Mouse (Mus musculus): ENCODE measurements around the gene Elmo1. TPM values are rescaled to one million over a fixed set of nuclear protein-coding genes. Genes with fewer than 3 reads are reported as not detected.

Elmo1 gene
- polyA plus RNA-seq, 1 experiment from 2014 or later = 9.5 TPM

- Histone ChIP-seq H3K9ac (no peak overlapping the region), H3K4me3 (no peak overlapping the region), H3K4me2 (no peak overlapping the region), H3K27ac (replicated peaks) (no peak overlapping the region), H3K4me1 (peaks cover 12% of the 10 kb centered on the region), H3K27me3 (replicated peaks) (no peaks in the 10 kb centered on the region), H3K9me3 (no peaks in the 10 kb centered on the region; the same call in 1 of the 2 replicates), H3K36me3 (no peaks in the 10 kb centered on the region)
- no peak for ATAC-seq (ENCODE audit: extremely low read depth, insufficient number of reproducible peaks, low FRiP score, low TSS enrichment)
- WGBS = 58% methylated on average over 4 of the region's 4 CpGs
Observed at GRCm38 (mm10) chr13:20372335-20372734, 281.9 kb downstream of the Elmo1 start.

DNA sequence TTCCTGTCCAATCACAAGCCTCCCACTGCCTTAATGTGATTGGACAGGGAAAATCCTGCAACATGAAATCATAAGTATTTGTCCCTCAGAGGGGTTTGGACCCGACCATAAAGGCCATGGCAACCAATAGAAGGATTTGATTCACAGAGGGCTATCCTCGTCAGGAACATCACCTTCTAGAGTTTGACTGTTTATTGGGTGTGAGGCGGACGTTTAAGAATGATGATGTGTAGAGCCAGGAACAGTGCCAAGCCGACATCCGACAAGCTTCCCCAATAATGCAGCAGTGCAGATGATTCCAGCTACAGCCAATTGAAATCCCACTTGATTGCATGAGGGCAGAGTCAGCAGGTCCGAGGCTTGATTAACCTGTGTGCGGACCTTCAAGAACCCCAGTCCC lies 288.5 kb downstream of the Elmo1 start:
- no peak overlapping the region for H3K27ac ChIP-seq (replicated peaks)
- no peaks in the 10 kb centered on the region for H3K27me3 ChIP-seq (replicated peaks)
- no peaks in the 10 kb centered on the region for H3K36me3 ChIP-seq
- ATAC-seq (ENCODE audit: extremely low read depth, insufficient number of reproducible peaks, low FRiP score, low TSS enrichment) = no peak
- H3K9ac ChIP-seq = no peak overlapping the region
- H3K4me3 ChIP-seq = no peak overlapping the region
- 69% methylated on average over 8 of the region's 8 CpGs for WGBS
- H3K4me1 ChIP-seq = 0 out of 2 replicates have a peak, but pooled peaks cover under 1% of the 10 kb centered on the region
- H3K4me2 ChIP-seq = no peak overlapping the region
- no peaks in the 10 kb centered on the region for H3K9me3 ChIP-seq

DNA sequence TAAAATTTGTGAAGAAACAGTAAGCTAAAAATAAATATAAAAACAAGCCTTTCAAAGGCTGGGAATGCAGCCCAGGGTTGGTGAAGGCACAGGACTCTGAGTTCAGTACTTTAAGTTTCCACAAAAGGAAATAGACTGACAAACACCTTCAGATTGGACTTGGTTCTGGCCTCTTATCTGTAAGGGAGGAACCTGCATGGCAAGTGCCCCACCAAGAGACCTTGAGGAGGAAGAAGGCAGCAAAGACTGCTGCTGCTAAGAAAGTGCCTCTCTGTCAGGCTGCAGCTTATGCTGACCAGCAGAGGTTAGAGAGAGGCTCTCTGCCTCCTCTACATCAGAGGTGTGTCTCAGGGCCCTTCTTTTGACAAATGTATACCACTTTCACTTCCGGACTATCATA lies 293.5 kb downstream of the Elmo1 start:
- Histone ChIP-seq H3K9me3 (no peaks in the 10 kb centered on the region), H3K27ac (replicated peaks) (no peak overlapping the region), H3K27me3 (replicated peaks) (no peaks in the 10 kb centered on the region), H3K4me1 (peaks cover 12% of the 10 kb centered on the region; the same call in 1 of the 2 replicates), H3K36me3 (no peaks in the 10 kb centered on the region), H3K9ac (no peak overlapping the region), H3K4me3 (no peak overlapping the region), H3K4me2 (no peak overlapping the region)
- 70% methylated on average over 1 of the region's 1 CpGs for WGBS
- ATAC-seq (ENCODE audit: extremely low read depth, insufficient number of reproducible peaks, low FRiP score, low TSS enrichment) = no peak

DNA sequence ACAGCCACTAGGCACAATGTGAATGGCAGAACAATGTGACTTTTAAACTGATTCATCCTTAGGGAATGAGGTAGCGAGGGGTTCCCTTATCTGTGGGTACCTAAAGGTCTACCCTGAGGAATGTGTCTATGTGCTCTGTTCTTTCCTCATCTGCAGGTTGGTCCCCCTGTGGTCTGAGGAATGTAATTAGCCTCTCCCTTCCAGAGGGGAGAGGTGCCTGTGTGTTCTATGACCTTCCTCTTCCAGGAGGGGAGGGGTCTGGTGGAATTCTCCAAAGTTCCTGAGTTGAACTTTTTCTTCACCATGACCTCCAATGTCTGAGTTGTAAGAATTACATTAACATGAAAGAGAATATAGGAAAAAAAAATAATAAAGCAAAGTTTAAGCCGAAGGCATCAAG lies 294.4 kb downstream of the Elmo1 start:
- Histone ChIP-seq H3K36me3 (no peaks in the 10 kb centered on the region), H3K27me3 (replicated peaks) (no peaks in the 10 kb centered on the region), H3K4me1 (peaks cover 12% of the 10 kb centered on the region; the same call in 1 of the 2 replicates), H3K4me2 (no peak overlapping the region), H3K27ac (replicated peaks) (no peak overlapping the region), H3K9ac (no peak overlapping the region), H3K9me3 (no peaks in the 10 kb centered on the region), H3K4me3 (no peak overlapping the region)
- no peak for ATAC-seq (ENCODE audit: extremely low read depth, insufficient number of reproducible peaks, low FRiP score, low TSS enrichment)
- 81% methylated on average over 2 of the region's 2 CpGs for WGBS

DNA sequence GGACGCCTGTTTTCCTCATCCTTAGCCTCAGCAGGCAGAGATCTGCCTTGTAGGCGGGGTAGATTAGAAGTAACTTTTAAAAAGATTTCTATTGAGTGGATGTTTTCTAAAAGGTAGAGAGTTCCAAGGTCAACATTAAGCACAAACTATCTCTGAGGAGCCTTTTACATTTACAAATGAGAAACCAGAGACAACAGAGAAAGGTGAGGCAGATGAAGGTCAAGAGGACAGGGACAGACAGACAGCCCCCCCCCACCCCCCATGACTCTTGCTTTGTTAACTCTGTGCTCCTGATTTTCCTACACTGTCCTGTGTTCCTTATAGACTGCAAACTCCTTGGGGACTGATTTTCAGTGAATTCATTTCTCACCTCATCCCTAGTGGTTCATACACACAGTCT lies 295.0 kb downstream of the Elmo1 start:
- ATAC-seq (ENCODE audit: extremely low read depth, insufficient number of reproducible peaks, low FRiP score, low TSS enrichment) = no peak
- Histone ChIP-seq H3K27me3 (replicated peaks) (no peaks in the 10 kb centered on the region), H3K9me3 (no peaks in the 10 kb centered on the region), H3K4me2 (no peak overlapping the region), H3K36me3 (no peaks in the 10 kb centered on the region), H3K4me1 (peaks cover 12% of the 10 kb centered on the region; the same call in 1 of the 2 replicates), H3K27ac (replicated peaks) (no peak overlapping the region), H3K9ac (no peak overlapping the region), H3K4me3 (no peak overlapping the region)
- 70% methylated on average over 2 of the region's 2 CpGs for WGBS

DNA sequence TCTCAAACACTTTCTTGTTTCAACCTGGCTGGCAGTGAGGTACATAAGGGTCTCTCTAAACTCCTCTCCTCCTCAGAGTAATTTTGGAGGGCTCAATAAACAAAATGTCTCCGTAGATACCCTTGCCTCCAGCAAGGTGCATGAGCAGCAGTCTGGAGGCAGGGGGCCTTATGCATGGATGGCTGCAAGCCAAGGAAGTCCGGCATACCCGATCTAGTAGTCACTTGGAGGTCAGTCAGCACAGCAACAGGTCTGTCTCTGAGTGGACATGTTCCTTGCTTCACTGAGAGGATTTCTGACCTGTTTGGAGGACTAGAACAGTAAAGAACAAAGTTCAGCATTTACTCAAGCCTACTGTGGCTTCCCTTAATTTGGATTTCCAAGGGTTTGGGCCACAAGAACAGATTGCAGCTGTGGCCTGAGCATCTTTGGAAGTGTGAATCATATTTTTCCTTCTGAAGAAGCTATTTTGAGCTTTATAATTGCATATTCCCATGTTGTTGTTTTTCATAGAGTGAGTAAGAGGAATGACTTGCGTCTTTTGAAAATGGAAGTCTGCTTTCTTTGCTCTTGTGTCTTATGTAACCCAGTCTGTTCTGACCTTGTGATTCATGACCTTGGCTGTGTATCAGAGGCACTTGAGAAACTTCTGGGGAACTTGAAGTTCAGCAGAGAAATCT lies 296.2 kb downstream of the Elmo1 start:
- ATAC-seq (ENCODE audit: extremely low read depth, insufficient number of reproducible peaks, low FRiP score, low TSS enrichment) = no peak
- Histone ChIP-seq H3K4me2 (no peak overlapping the region), H3K9me3 (no peaks in the 10 kb centered on the region), H3K27ac (replicated peaks) (no peak overlapping the region), H3K36me3 (no peaks in the 10 kb centered on the region), H3K4me1 (peaks cover 12% of the 10 kb centered on the region; the same call in 1 of the 2 replicates), H3K9ac (no peak overlapping the region), H3K27me3 (replicated peaks) (no peaks in the 10 kb centered on the region), H3K4me3 (no peak overlapping the region)
- WGBS = 73% methylated on average over 4 of the region's 4 CpGs

GRCm38 (mm10) chr13:20392824-20393598 lies 302.6 kb downstream of the Elmo1 start:
- Histone ChIP-seq H3K9me3 (no peaks in the 10 kb centered on the region), H3K4me2 (no peak overlapping the region), H3K27me3 (replicated peaks) (no peaks in the 10 kb centered on the region), H3K36me3 (no peaks in the 10 kb centered on the region), H3K27ac (replicated peaks) (no peak overlapping the region), H3K4me1 (no peaks in the 10 kb centered on the region), H3K4me3 (no peak overlapping the region), H3K9ac (no peak overlapping the region)
- 80% methylated on average over 3 of the region's 3 CpGs for WGBS
- no peak for ATAC-seq (ENCODE audit: extremely low read depth, insufficient number of reproducible peaks, low FRiP score, low TSS enrichment)

DNA sequence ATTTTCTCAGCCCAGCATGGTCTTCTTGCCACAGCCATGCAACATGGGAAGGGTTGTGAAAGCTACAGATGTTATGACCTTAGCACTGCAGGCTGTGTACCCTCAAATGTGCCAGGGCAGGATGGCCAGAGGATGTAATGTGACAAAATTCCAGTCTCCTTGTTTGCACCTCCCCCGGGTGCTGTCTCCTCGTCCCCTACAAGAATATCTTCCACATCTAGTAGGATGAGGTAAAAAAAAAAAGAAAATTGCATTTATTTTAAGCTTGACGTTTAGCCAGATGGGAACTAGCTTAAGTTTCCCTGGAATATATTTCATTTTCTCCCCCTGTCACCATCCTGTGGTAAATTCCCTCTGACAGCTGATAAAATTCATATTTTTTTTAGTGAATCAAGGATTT lies 307.3 kb downstream of the Elmo1 start:
- H3K4me2 ChIP-seq = no peak overlapping the region
- 62% methylated on average over 3 of the region's 3 CpGs for WGBS
- H3K27me3 ChIP-seq (replicated peaks) = no peaks in the 10 kb centered on the region
- no peak overlapping the region for H3K9ac ChIP-seq
- no peak overlapping the region for H3K4me3 ChIP-seq
- no peaks in the 10 kb centered on the region for H3K9me3 ChIP-seq
- ATAC-seq (ENCODE audit: extremely low read depth, insufficient number of reproducible peaks, low FRiP score, low TSS enrichment) = no peak
- H3K27ac ChIP-seq (replicated peaks) = no peak overlapping the region
- H3K4me1 ChIP-seq = no peaks in the 10 kb centered on the region
- H3K36me3 ChIP-seq = no peaks in the 10 kb centered on the region

DNA sequence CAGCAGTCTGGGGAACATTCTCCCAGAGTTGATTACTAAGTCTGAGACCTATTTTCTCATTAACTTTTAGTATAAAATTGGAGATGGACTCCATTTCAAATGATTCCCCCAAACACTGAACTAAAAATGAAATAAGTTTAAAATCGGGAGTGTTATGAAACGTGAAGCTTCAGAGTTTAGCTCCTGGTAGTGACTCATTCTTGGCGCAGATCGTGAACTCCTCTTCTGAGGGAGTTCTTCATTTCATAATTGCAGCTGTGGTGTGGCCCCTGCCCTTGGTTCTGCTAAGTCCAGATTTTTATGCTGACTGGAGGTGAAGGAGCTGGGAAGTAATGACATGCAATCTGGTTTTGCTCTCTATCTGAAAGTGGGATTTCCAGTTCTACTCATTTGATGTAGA lies 307.9 kb downstream of the Elmo1 start:
- Histone ChIP-seq H3K9me3 (no peaks in the 10 kb centered on the region), H3K27ac (replicated peaks) (no peak overlapping the region), H3K4me1 (no peaks in the 10 kb centered on the region), H3K27me3 (replicated peaks) (no peaks in the 10 kb centered on the region), H3K9ac (no peak overlapping the region), H3K36me3 (no peaks in the 10 kb centered on the region), H3K4me3 (no peak overlapping the region), H3K4me2 (no peak overlapping the region)
- WGBS = 79% methylated on average over 4 of the region's 4 CpGs
- no peak for ATAC-seq (ENCODE audit: extremely low read depth, insufficient number of reproducible peaks, low FRiP score, low TSS enrichment)

DNA sequence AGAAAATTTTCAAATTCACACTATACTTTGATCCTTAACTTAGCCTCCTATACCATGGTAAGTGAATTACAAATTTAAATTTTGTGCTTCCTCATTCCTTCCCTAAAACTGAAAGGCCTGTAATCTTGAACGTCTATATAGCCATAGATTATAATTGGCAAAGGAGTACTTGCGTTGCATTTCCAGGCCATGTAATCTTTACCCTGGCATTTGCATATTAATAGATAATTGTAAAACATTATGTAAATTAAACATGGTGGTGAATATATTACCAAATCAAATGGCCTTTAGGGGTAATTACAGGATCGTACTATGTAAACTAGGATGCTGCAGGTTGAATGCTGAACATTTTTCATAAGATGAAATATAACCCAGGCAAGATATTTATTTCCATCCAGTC lies 314.1 kb downstream of the Elmo1 start:
- Histone ChIP-seq H3K4me2 (no peak overlapping the region), H3K36me3 (no peaks in the 10 kb centered on the region), H3K4me1 (no peaks in the 10 kb centered on the region), H3K9me3 (no peaks in the 10 kb centered on the region), H3K9ac (no peak overlapping the region), H3K27me3 (replicated peaks) (no peaks in the 10 kb centered on the region), H3K27ac (replicated peaks) (no peak overlapping the region), H3K4me3 (no peak overlapping the region)
- no peak for ATAC-seq (ENCODE audit: extremely low read depth, insufficient number of reproducible peaks, low FRiP score, low TSS enrichment)
- 83% methylated on average over 3 of the region's 3 CpGs for WGBS

GRCm38 (mm10) chr13:20406470-20407213 lies 316.2 kb downstream of the Elmo1 start:
- no peak for ATAC-seq (ENCODE audit: extremely low read depth, insufficient number of reproducible peaks, low FRiP score, low TSS enrichment)
- Histone ChIP-seq H3K9ac (no peak overlapping the region), H3K36me3 (no peaks in the 10 kb centered on the region), H3K4me1 (no peaks in the 10 kb centered on the region), H3K9me3 (no peaks in the 10 kb centered on the region), H3K27ac (replicated peaks) (no peak overlapping the region), H3K27me3 (replicated peaks) (no peaks in the 10 kb centered on the region), H3K4me3 (no peak overlapping the region), H3K4me2 (no peak overlapping the region)
- 83% methylated on average over 11 of the region's 11 CpGs for WGBS
